Mouse (Mus musculus) liver, embryonic 15.5 days (tissue): Measurements from ENCODE around the gene March4. TPM values are rescaled to one million over a fixed set of nuclear protein-coding genes. Genes with fewer than 3 reads are reported as not detected.

Experiments
- ATAC-seq: fragments of 200-750 bp; cut with Nextera tagmentation; 2 replicates; pipeline ENCODE4 v1.8.0; 2017; ENCODE audit warnings: moderate number of reproducible peaks, mild to moderate bottlenecking, moderate library complexity; ENCODE audit not compliant: insufficient read depth
- H3K27ac ChIP-seq: fragments of 300-500 bp; sonication (generic); replicated peaks from 2 replicates; pipeline ENCODE4 v1.5.1; 2015; ENCODE audit warnings: mild to moderate bottlenecking, inconsistent platforms
- H3K27me3 ChIP-seq: fragments of 300-500 bp; sonication (generic); 2 replicates; pipeline ENCODE4 v1.6.1; 2015; ENCODE audit warnings: mild to moderate bottlenecking, inconsistent platforms
- H3K36me3 ChIP-seq: fragments of 300-500 bp; sonication (generic); replicated peaks from 2 replicates; pipeline ENCODE4 v1.6.1; 2015; ENCODE audit warnings: moderate library complexity, mild to moderate bottlenecking, inconsistent platforms
- H3K4me1 ChIP-seq: fragments of 300-500 bp; sonication (generic); replicated peaks from 2 replicates; pipeline ENCODE4 v1.6.1; 2015; ENCODE audit warnings: inconsistent platforms
- H3K4me2 ChIP-seq: fragments of 300-500 bp; sonication (generic); 2 replicates; pipeline ENCODE4 v1.6.1; 2015; ENCODE audit warnings: moderate library complexity, mild to moderate bottlenecking, inconsistent platforms
- H3K4me3 ChIP-seq: fragments of 300-500 bp; sonication (generic); replicated peaks from 2 replicates; pipeline ENCODE4 v1.5.1; 2015; ENCODE audit warnings: mild to moderate bottlenecking, inconsistent platforms
- H3K9ac ChIP-seq: fragments of 300-500 bp; sonication (generic); 2 replicates; pipeline ENCODE4 v1.6.1; 2015; ENCODE audit warnings: moderate library complexity, mild to moderate bottlenecking, inconsistent platforms
- H3K9me3 ChIP-seq: fragments of 300-500 bp; sonication (generic); replicated peaks from 2 replicates; pipeline ENCODE4 v1.6.1; 2016; ENCODE audit warnings: inconsistent platforms
- WGBS: fragments of 180-500 bp; shearing (Covaris S2); methylation state at CpG from one replicate; pipeline ENCODE4 v1.1.7; 2015; ENCODE audit warnings: mixed read lengths; ENCODE audit not compliant: insufficient replicate concordance; 5-methylcytosine and 5-hydroxymethylcytosine counted together
- polyA plus RNA-seq: library from polyadenylated mRNA; unstranded; fragments of >200 nt; fragmentation: Nextera tagmentation; extraction: Ambion mirVana; gene quantifications from 2 replicates; pipeline ENCODE4 v1.2.1, GENCODE M21; 2015

Gene March4
- polyA plus RNA-seq, 1 experiment from 2014 or later = not detected

DNA sequence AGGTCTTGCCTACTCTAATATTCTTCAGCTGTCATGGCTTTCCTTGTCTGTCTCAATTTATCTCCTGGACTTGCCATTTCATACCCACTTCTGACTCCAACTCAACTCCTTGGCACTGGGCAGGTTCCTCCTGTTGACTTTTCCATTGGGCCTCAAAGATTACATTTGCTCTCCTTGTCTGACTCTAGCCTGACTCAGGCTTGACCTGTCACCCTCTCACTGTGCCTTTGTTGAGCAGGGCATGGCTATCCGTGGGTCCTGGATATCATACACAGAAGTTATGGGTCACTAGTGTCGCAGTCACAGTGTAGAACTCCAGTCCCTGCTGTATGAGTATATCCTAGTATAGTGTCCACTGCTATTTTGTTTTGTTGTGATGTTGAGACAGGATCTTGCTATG lies 60.1 kb downstream of the March4 start:
- Histone ChIP-seq H3K4me1 (no peaks in the 10 kb centered on the region), H3K27ac (no peak overlapping the region), H3K27me3 (no peaks in the 10 kb centered on the region), H3K9me3 (no peaks in the 10 kb centered on the region), H3K36me3 (no peaks in the 10 kb centered on the region), H3K4me2 (no peak overlapping the region), H3K9ac (no peak overlapping the region), H3K4me3 (no peak overlapping the region)
- no peak for ATAC-seq
- WGBS = 50% methylated on average over 2 of the region's 2 CpGs

DNA sequence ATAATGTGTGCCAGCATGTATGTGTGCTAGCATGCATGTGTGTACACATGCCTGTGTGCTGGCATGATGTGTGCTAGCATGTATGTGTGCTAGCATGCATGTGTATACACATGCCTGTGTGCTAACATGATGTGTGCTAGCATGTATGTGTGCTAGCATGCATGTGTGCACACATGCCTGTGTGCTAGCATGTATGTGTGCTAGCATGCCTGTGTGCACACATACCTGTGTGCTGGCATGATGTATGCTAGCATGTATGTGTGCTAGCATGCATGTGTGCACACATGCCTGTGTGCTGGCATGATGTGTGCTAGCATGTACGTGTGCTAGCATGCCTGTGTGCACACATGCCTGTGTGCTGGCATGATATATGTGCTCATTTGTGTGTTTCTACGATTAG lies 67.7 kb downstream of the March4 start:
- 44% methylated on average over 2 of the region's 2 CpGs for WGBS
- Histone ChIP-seq H3K4me2 (no peak overlapping the region), H3K4me1 (no peaks in the 10 kb centered on the region), H3K4me3 (no peak overlapping the region), H3K27me3 (no peaks in the 10 kb centered on the region), H3K9me3 (no peaks in the 10 kb centered on the region), H3K27ac (no peak overlapping the region), H3K36me3 (no peaks in the 10 kb centered on the region), H3K9ac (no peak overlapping the region)
- ATAC-seq = no peak

DNA sequence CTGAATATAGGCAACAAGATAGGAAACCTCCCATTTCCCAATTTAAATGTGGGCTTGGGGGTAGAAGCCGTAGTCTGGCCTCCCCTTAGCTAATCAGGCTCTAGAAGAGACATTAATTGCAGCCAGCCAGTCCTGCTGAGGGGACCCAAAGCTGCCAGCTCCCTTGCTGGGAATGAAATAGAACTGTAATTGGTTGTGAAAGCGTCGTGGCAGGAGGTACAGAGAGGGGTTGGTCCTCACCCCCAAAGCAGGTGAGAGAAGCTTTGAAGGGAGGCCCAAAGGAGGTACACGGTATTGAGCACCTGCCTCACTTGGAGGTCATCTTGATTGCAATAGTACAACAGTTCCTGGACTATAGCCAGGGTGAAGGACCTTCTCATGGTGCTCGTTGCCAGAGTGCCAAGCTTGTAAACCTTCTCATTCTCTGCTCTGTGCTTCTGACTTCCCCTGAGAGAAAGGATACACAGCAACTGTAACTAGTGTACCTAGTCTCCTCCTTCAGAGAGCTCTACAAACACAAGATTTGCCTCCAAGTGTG lies 68.2 kb downstream of the March4 start:
- no peak for ATAC-seq
- no peak overlapping the region for H3K27ac ChIP-seq
- no peak overlapping the region for H3K9ac ChIP-seq
- no peaks in the 10 kb centered on the region for H3K36me3 ChIP-seq
- no peaks in the 10 kb centered on the region for H3K27me3 ChIP-seq
- H3K4me3 ChIP-seq = no peak overlapping the region
- no peaks in the 10 kb centered on the region for H3K4me1 ChIP-seq
- H3K4me2 ChIP-seq = no peak overlapping the region
- no peaks in the 10 kb centered on the region for H3K9me3 ChIP-seq
- WGBS = 39% methylated on average over 5 of the region's 5 CpGs

DNA sequence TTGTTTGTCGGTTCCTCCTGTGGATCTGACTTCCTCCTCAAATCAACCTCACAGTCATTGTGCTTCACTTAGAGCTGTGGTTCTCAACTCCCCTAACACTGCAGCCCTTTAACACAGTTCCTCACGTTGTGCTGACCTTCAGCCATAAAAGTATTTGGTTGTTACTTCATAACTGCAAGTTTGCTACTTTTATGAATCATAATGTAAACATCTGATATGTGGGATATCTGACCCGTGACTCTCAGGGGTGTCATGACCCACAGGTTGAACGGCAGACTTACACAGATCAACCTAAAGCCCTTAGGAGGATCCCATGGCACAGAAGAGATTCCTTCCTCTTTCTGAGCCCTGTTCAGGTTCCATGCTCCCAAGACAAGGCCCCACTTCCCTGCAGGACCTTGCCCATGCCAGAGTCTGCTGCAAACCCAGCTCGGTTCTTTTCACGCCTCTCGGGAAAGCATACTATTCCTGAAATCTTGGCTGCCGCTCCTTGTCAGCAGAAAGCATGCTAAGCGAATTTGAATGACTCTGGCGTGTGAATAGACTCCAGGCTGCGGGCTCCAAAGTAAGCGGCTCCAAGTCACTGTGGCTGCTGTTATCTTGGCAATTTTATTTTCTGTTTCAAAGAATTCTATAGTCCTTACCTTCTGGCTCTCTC lies 71.7 kb downstream of the March4 start:
- Histone ChIP-seq H3K4me2 (no peak overlapping the region), H3K4me3 (no peak overlapping the region), H3K27ac (no peak overlapping the region), H3K9ac (no peak overlapping the region), H3K27me3 (no peaks in the 10 kb centered on the region), H3K4me1 (no peaks in the 10 kb centered on the region), H3K9me3 (no peaks in the 10 kb centered on the region), H3K36me3 (no peaks in the 10 kb centered on the region)
- ATAC-seq = no peak
- WGBS = 37% methylated on average over 12 of the region's 12 CpGs

DNA sequence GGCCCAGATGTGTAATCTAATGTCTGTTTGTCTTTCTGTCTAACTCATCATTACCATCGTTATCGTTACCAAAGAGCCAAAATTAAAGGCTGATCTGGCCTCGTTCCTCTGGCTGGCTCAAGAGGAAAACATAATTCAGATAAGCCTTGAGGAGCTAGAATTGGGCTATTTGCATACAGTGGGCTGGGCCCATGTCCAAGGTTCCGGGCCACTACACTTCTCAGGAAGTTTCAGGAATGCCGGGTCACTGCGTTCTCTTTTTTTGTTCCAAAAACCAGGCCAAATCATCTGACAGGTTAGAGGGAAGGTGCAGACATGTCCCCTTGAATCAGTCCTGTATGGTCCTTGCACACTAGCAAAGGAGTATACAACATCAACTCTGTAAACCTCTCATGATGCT lies 74.2 kb downstream of the March4 start:
- WGBS = 66% methylated on average over 6 of the region's 6 CpGs
- no peaks in the 10 kb centered on the region for H3K36me3 ChIP-seq
- no peak for ATAC-seq
- H3K4me2 ChIP-seq = no peak overlapping the region
- H3K27ac ChIP-seq = no peak overlapping the region
- no peaks in the 10 kb centered on the region for H3K9me3 ChIP-seq
- H3K4me3 ChIP-seq = no peak overlapping the region
- H3K4me1 ChIP-seq = no peaks in the 10 kb centered on the region
- no peak overlapping the region for H3K9ac ChIP-seq
- H3K27me3 ChIP-seq = no peaks in the 10 kb centered on the region

DNA sequence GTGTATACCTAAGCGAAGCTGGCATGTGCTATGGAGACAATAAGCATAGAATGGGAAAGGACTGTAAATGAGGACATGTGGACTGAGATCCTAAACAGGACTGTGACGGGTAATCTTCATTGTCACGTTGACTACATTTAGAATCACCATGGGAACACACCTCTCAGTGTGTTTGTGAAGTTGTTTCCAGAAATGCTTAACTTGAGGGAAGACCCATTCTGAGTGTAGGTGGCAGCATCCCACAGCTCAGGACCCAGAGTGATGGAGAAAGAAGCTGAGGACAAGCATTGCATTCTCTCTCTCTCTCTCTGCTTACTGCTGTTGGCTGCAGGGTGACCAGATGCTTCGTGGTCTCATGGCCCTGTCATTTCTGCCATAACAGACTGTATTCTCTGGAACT lies 79.1 kb downstream of the March4 start:
- no peak overlapping the region for H3K27ac ChIP-seq
- WGBS = 60% methylated on average over 4 of the region's 4 CpGs
- ATAC-seq = no peak

DNA sequence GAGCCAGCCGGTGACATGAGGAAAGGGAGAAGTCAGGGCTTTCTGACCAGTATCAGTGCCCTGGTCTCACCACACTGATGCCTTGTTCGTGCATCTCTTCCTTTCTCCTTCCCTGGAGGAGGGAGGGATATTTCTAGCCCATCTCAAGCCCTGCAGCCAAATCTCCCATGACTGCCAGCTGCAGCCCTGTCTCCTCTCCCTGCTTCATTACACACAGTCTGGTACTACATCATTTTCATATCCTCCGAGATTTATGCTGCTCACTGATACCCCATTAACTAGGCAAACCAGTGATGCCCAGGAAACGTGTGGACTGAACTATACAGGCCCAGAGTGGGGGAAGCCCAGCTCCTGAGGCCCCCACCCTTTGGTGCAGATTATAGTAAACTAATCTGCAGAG lies 80.8 kb downstream of the March4 start:
- Histone ChIP-seq H3K9me3 (no peaks in the 10 kb centered on the region), H3K27me3 (no peaks in the 10 kb centered on the region), H3K4me1 (no peaks in the 10 kb centered on the region), H3K4me2 (no peak overlapping the region), H3K9ac (no peak overlapping the region), H3K36me3 (no peaks in the 10 kb centered on the region), H3K27ac (no peak overlapping the region), H3K4me3 (no peak overlapping the region)
- WGBS = 50% methylated on average over 4 of the region's 4 CpGs
- no peak for ATAC-seq

More for the DNA sequence above, 79.1 kb downstream of the March4 start:
- Histone ChIP-seq H3K4me3 (no peak overlapping the region), H3K4me1 (no peaks in the 10 kb centered on the region), H3K9ac (no peak overlapping the region), H3K9me3 (no peaks in the 10 kb centered on the region), H3K27me3 (no peaks in the 10 kb centered on the region), H3K4me2 (no peak overlapping the region), H3K36me3 (no peaks in the 10 kb centered on the region)

DNA sequence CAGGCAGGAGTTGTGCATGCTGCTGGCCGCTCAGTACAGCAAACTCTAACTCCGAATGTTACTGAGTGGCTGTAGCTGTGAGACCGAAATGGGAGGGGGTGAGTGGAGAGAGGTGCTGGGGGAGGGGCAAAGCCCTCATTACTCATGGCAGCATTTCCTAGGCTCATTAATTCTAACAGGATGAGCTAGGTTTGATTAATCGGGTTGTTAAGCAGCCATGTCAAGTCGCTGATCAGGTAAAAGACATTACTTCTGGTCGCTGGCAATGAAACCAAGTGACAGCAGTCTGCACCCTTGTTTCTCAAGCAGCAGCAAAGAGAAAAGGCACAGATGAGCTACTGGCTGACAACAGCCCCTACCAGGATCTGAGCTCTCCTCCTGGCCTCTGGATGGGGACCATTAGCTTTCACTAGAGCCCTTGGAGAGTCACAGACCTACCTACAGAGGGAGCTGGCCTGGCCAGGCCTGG lies 82.0 kb downstream of the March4 start:
- Histone ChIP-seq H3K4me3 (no peak overlapping the region), H3K36me3 (no peaks in the 10 kb centered on the region), H3K4me2 (no peak overlapping the region), H3K9me3 (no peaks in the 10 kb centered on the region), H3K4me1 (no peaks in the 10 kb centered on the region), H3K27me3 (no peaks in the 10 kb centered on the region), H3K27ac (no peak overlapping the region), H3K9ac (no peak overlapping the region)
- ATAC-seq = no peak
- 58% methylated on average over 6 of the region's 6 CpGs for WGBS

DNA sequence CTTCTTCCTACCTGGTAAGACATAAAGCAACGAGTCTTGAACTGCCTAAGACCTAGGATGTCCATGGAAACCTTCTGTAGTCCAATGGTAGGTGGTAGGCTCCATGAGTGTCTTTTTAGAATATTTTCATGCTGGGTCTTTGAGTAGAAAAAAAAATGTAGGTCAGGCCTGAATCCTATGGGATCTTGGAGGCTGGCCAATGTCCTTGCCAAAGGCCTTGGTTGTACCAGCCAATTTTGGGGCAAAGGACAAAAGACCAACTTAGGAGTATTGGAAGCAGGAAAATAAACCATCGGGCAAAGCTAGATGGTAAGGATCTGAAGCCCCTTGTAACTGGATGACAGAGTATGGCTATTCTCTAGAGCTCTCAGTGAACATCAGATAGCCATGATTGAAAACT lies 83.9 kb downstream of the March4 start:
- WGBS = 47% methylated on average over 2 of the region's 2 CpGs

DNA sequence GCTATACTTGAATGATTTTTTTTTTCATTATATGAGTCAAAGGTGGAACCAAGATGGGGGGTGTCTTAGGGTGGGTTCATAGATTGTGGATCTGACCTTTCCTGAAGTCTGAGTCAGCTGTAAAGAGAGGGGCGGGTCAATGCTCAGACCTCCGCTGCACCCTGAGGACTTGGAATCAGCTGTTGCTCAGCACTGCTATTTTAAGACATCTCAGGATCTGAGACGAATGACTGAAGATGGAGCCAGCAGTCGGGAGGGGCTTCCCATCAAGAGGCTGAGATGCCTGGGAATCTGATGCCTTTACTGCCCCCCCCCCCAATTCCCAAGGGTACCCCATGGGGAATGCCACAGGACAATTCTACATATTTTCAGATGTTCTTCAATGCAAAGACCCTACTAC lies 85.9 kb downstream of the March4 start:
- no peak for ATAC-seq
- H3K9me3 ChIP-seq = no peaks in the 10 kb centered on the region
- no peak overlapping the region for H3K4me2 ChIP-seq
- no peak overlapping the region for H3K27ac ChIP-seq
- no peak overlapping the region for H3K4me3 ChIP-seq
- no peaks in the 10 kb centered on the region for H3K27me3 ChIP-seq
- no peaks in the 10 kb centered on the region for H3K36me3 ChIP-seq
- H3K9ac ChIP-seq = no peak overlapping the region
- WGBS = 52% methylated on average over 4 of the region's 4 CpGs
- no peaks in the 10 kb centered on the region for H3K4me1 ChIP-seq

More for the DNA sequence above, 83.9 kb downstream of the March4 start:
- ATAC-seq = no peak
- H3K9me3 ChIP-seq = no peaks in the 10 kb centered on the region
- no peaks in the 10 kb centered on the region for H3K4me1 ChIP-seq
- no peaks in the 10 kb centered on the region for H3K36me3 ChIP-seq
- no peak overlapping the region for H3K4me3 ChIP-seq
- H3K4me2 ChIP-seq = no peak overlapping the region
- H3K9ac ChIP-seq = no peak overlapping the region
- H3K27ac ChIP-seq = no peak overlapping the region
- no peaks in the 10 kb centered on the region for H3K27me3 ChIP-seq

DNA sequence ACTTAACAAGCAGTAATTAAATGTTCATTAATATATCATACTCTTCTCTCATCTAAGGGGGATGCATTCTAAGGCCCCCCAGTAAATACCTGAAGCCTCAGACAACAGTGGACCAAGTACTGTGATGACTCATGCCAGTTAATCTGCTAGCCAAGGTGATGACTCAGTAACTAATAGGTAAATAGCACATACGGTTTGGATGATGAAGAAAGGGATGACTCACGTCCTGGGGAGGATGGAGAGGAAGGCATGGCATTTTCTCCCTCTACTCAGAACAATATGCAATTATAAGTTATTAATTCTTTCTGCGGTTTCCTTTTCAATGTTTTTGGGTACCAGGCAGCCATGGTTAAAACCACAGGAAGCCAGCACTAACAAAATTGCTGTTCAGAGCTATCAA lies 87.0 kb downstream of the March4 start:
- no peak for ATAC-seq
- Histone ChIP-seq H3K4me1 (no peaks in the 10 kb centered on the region), H3K9ac (no peak overlapping the region), H3K4me3 (no peak overlapping the region), H3K36me3 (no peaks in the 10 kb centered on the region), H3K9me3 (no peaks in the 10 kb centered on the region), H3K27me3 (no peaks in the 10 kb centered on the region), H3K4me2 (no peak overlapping the region), H3K27ac (no peak overlapping the region)
- whole genome bisulfite sequencing = 43% methylated on average over 3 of the region's 3 CpGs

DNA sequence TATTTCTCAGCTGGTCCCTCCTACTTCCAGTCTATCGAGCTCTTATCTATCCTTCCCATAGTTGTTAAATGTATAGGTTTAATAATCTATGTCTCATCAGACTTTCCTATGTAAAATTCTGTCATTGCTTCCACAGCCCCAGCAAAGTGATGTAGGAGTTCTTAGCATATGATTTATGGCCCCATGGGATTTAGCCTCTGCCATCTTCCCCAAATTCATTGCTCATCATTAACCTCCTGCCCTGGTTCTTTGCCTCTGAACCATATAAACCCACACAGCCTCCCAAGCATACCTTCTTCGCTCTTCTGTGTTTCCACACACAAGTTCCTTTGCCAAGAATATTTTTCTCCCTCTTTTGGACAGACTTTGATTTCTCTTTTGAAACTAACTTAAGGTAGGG lies 94.0 kb downstream of the March4 start:
- Histone ChIP-seq H3K4me3 (no peak overlapping the region), H3K27ac (no peak overlapping the region), H3K4me1 (no peaks in the 10 kb centered on the region), H3K36me3 (no peaks in the 10 kb centered on the region), H3K9ac (no peak overlapping the region), H3K9me3 (no peaks in the 10 kb centered on the region), H3K4me2 (no peak overlapping the region), H3K27me3 (no peaks in the 10 kb centered on the region)
- ATAC-seq = no peak
- 64% methylated on average over 2 of the region's 2 CpGs for WGBS
